Mouse (Mus musculus) neural tube, embryonic 12.5 days (tissue): ENCODE data around the gene Snx30. TPM values are rescaled to one million over a fixed set of nuclear protein-coding genes. Genes with fewer than 3 reads are reported as not detected.
A peak's percentile ranks its signal among the peaks of the same experiment; 100 is the strongest.

Experiments used
- ATAC-seq: fragments of 200-750 bp; cut with Nextera tagmentation; 2 replicates; pipeline ENCODE4 v1.8.0; 2017; ENCODE audit warnings: low read depth, mild to moderate bottlenecking, moderate TSS enrichment, moderate library complexity; ENCODE audit not compliant: low FRiP score
- H3K27ac ChIP-seq: fragments of 300-500 bp; sonication (generic); 2 replicates; pipeline ENCODE4 v1.5.1; 2016
- H3K27me3 ChIP-seq: fragments of 300-500 bp; sonication (generic); replicated peaks from 2 replicates; pipeline ENCODE4 v1.6.1; 2016; ENCODE audit warnings: mild to moderate bottlenecking
- H3K36me3 ChIP-seq: fragments of 300-500 bp; sonication (generic); 2 replicates; pipeline ENCODE4 v1.6.1; 2016; ENCODE audit warnings: mild to moderate bottlenecking
- H3K4me1 ChIP-seq: fragments of 300-500 bp; sonication (generic); 2 replicates; pipeline ENCODE4 v1.6.1; 2016
- H3K4me2 ChIP-seq: fragments of 300-500 bp; sonication (generic); replicated peaks from 2 replicates; pipeline ENCODE4 v1.6.1; 2016; ENCODE audit warnings: mild to moderate bottlenecking
- H3K4me3 ChIP-seq: fragments of 300-500 bp; sonication (generic); 2 replicates; pipeline ENCODE4 v1.5.1; 2016
- H3K9ac ChIP-seq: fragments of 300-500 bp; sonication (generic); 2 replicates; pipeline ENCODE4 v1.6.1; 2016; ENCODE audit warnings: mild to moderate bottlenecking
- H3K9me3 ChIP-seq: fragments of 300-500 bp; sonication (generic); 2 replicates; pipeline ENCODE4 v1.6.1; 2016; ENCODE audit warnings: mild to moderate bottlenecking
- WGBS: fragments of 180-500 bp; shearing (Covaris S2); methylation state at CpG from one replicate; pipeline ENCODE4 v1.1.7; 2016; 5-methylcytosine and 5-hydroxymethylcytosine counted together
- polyA plus RNA-seq: library from polyadenylated mRNA; unstranded; fragments of >200 nt; fragmentation: Nextera tagmentation; extraction: Ambion mirVana; gene quantifications from 2 replicates; pipeline ENCODE4 v1.2.1, GENCODE M21; 2016

The Snx30 gene
- polyA plus RNA-seq, 1 experiment from 2014 or later = 17.1 TPM

- Histone ChIP-seq H3K4me3 (no peak overlapping the region), H3K27ac (no peak overlapping the region), H3K27me3 (no peaks in the 10 kb centered on the region), H3K9me3 (no peaks in the 10 kb centered on the region), H3K4me2 (no peak overlapping the region), H3K9ac (no peak overlapping the region), H3K4me1 (no peaks in the 10 kb centered on the region), H3K36me3 (peaks cover 37% of the 10 kb centered on the region)
- 79% methylated on average over 6 of the region's 6 CpGs for WGBS
- ATAC-seq = no peak
Measured at GRCm38 (mm10) chr4:59901810-59902209, 96.2 kb downstream of the Snx30 start.

- Histone ChIP-seq H3K4me2 (no peak overlapping the region), H3K4me3 (no peak overlapping the region), H3K4me1 (no peaks in the 10 kb centered on the region), H3K36me3 (peaks cover 29% of the 10 kb centered on the region), H3K9ac (no peak overlapping the region), H3K27me3 (no peaks in the 10 kb centered on the region), H3K27ac (no peak overlapping the region), H3K9me3 (no peaks in the 10 kb centered on the region)
- 67% methylated on average over 6 of the region's 6 CpGs for WGBS
- no peak for ATAC-seq
Measured at GRCm38 (mm10) chr4:59902547-59902946, 96.9 kb downstream of the Snx30 start.

GRCm38 (mm10) chr4:59907092-59907491 is 101.5 kb downstream of the Snx30 start:
- Histone ChIP-seq H3K27ac (no peak overlapping the region), H3K4me2 (no peak overlapping the region), H3K9ac (no peak overlapping the region), H3K9me3 (no peaks in the 10 kb centered on the region), H3K27me3 (no peaks in the 10 kb centered on the region), H3K36me3 (no peaks in the 10 kb centered on the region), H3K4me3 (no peak overlapping the region), H3K4me1 (no peaks in the 10 kb centered on the region)
- no peak for ATAC-seq
- WGBS = 81% methylated on average over 6 of the region's 6 CpGs

GRCm38 (mm10) chr4:59907657-59908230 is 102.1 kb downstream of the Snx30 start:
- no peak for ATAC-seq
- H3K9ac ChIP-seq = no peak overlapping the region
- no peaks in the 10 kb centered on the region for H3K36me3 ChIP-seq
- H3K4me2 ChIP-seq = no peak overlapping the region
- no peak overlapping the region for H3K4me3 ChIP-seq
- H3K4me1 ChIP-seq = no peaks in the 10 kb centered on the region
- 50% methylated on average over 10 of the region's 10 CpGs for WGBS
- no peaks in the 10 kb centered on the region for H3K27me3 ChIP-seq
- no peak overlapping the region for H3K27ac ChIP-seq
- H3K9me3 ChIP-seq = no peaks in the 10 kb centered on the region

- 94% methylated on average over 2 of the region's 2 CpGs for whole genome bisulfite sequencing
- H3K36me3 ChIP-seq = no peaks in the 10 kb centered on the region
- no peak for ATAC-seq
- no peaks in the 10 kb centered on the region for H3K27me3 ChIP-seq
- H3K9ac ChIP-seq = no peak overlapping the region
- H3K4me3 ChIP-seq = no peak overlapping the region
- H3K4me2 ChIP-seq = no peak overlapping the region
- no peaks in the 10 kb centered on the region for H3K4me1 ChIP-seq
- H3K27ac ChIP-seq = no peak overlapping the region
- H3K9me3 ChIP-seq = no peaks in the 10 kb centered on the region
Measured at GRCm38 (mm10) chr4:59908785-59909184, 103.1 kb downstream of the Snx30 start.

- Histone ChIP-seq H3K27me3 (peaks cover 11% of the 10 kb centered on the region), H3K27ac (no peak within 1 kb of the TSS), H3K4me1 (no peaks in the 10 kb centered on the region), H3K9ac (no peak within 1 kb of the TSS), H3K4me3 (no peak within 1 kb of the TSS), H3K4me2 (0 out of 2 replicates have a peak within 1 kb of the TSS, but pooled peaks have one; percentile 24), H3K9me3 (no peaks in the 10 kb centered on the region), H3K36me3 (no peaks in the 10 kb centered on the region)
- ATAC-seq = no peak
- WGBS = 19% methylated on average over 22 of the region's 22 CpGs
Measured at GRCm38 (mm10) chr4:59914608-59915403, 109.2 kb downstream of the Snx30 start, which contains the start of gene Slc46a2. TSS of gene Slc46a2 (minus strand) at chr4:59915056.

- ATAC-seq = no peak
- WGBS = 90% methylated on average over 3 of the region's 3 CpGs
- H3K27me3 ChIP-seq = peaks cover 11% of the 10 kb centered on the region
- no peak overlapping the region for H3K27ac ChIP-seq
- H3K9ac ChIP-seq = no peak overlapping the region
- H3K4me3 ChIP-seq = no peak overlapping the region
- H3K4me1 ChIP-seq = no peaks in the 10 kb centered on the region
- no peaks in the 10 kb centered on the region for H3K36me3 ChIP-seq
- no peak overlapping the region for H3K4me2 ChIP-seq
- no peaks in the 10 kb centered on the region for H3K9me3 ChIP-seq
Measured at GRCm38 (mm10) chr4:59917966-59918365, 112.3 kb downstream of the Snx30 start.

GRCm38 (mm10) chr4:59925082-59925481 is 119.4 kb downstream of the Snx30 start:
- no peak overlapping the region for H3K4me2 ChIP-seq
- no peaks in the 10 kb centered on the region for H3K9me3 ChIP-seq
- no peak overlapping the region for H3K27ac ChIP-seq
- H3K4me3 ChIP-seq = no peak overlapping the region
- H3K36me3 ChIP-seq = no peaks in the 10 kb centered on the region
- no peaks in the 10 kb centered on the region for H3K4me1 ChIP-seq
- 86% methylated on average over 9 of the region's 9 CpGs for WGBS
- ATAC-seq = no peak
- H3K27me3 ChIP-seq = no peaks in the 10 kb centered on the region
- no peak overlapping the region for H3K9ac ChIP-seq

- Histone ChIP-seq H3K36me3 (no peaks in the 10 kb centered on the region), H3K9me3 (no peaks in the 10 kb centered on the region), H3K9ac (no peak overlapping the region), H3K27ac (no peak overlapping the region), H3K4me1 (no peaks in the 10 kb centered on the region), H3K4me2 (no peak overlapping the region), H3K27me3 (no peaks in the 10 kb centered on the region), H3K4me3 (no peak overlapping the region)
- ATAC-seq = no peak
- WGBS = 66% methylated on average over 3 of the region's 3 CpGs
Measured at GRCm38 (mm10) chr4:59927666-59928065, 122.0 kb downstream of the Snx30 start.

GRCm38 (mm10) chr4:59928347-59928746 is 122.7 kb downstream of the Snx30 start:
- Histone ChIP-seq H3K4me2 (no peak overlapping the region), H3K27ac (no peak overlapping the region), H3K27me3 (no peaks in the 10 kb centered on the region), H3K36me3 (no peaks in the 10 kb centered on the region), H3K4me3 (no peak overlapping the region), H3K4me1 (no peaks in the 10 kb centered on the region), H3K9me3 (no peaks in the 10 kb centered on the region), H3K9ac (no peak overlapping the region)
- 31% methylated on average over 6 of the region's 6 CpGs for WGBS
- ATAC-seq = peak; percentile 42; the same call in 1 of the 2 replicates

- WGBS = 60% methylated on average over 6 of the region's 6 CpGs
- Histone ChIP-seq H3K4me1 (no peaks in the 10 kb centered on the region), H3K27ac (no peak overlapping the region), H3K9me3 (no peaks in the 10 kb centered on the region), H3K4me2 (no peak overlapping the region), H3K27me3 (no peaks in the 10 kb centered on the region), H3K36me3 (no peaks in the 10 kb centered on the region), H3K9ac (no peak overlapping the region), H3K4me3 (no peak overlapping the region)
- ATAC-seq = peak; percentile 83
Measured at GRCm38 (mm10) chr4:59932505-59933281, 127.1 kb downstream of the Snx30 start.

- Histone ChIP-seq H3K4me2 (no peak overlapping the region), H3K4me1 (no peaks in the 10 kb centered on the region), H3K27ac (no peak overlapping the region), H3K9me3 (no peaks in the 10 kb centered on the region), H3K27me3 (no peaks in the 10 kb centered on the region), H3K4me3 (no peak overlapping the region), H3K9ac (no peak overlapping the region), H3K36me3 (no peaks in the 10 kb centered on the region)
- whole genome bisulfite sequencing = 73% methylated on average over 2 of the region's 2 CpGs
- no peak for ATAC-seq
Measured at GRCm38 (mm10) chr4:59937543-59937942, 131.9 kb downstream of the Snx30 start.
